Mouse (Mus musculus) neural tube, embryonic 12.5 days (tissue): ENCODE data around the gene Rpl23. TPM values are rescaled to one million over a fixed set of nuclear protein-coding genes. Genes with fewer than 3 reads are reported as not detected.

Experiments used
- ATAC-seq: fragments of 200-750 bp; cut with Nextera tagmentation; 2 replicates; pipeline ENCODE4 v1.8.0; 2017; ENCODE audit warnings: low read depth, mild to moderate bottlenecking, moderate TSS enrichment, moderate library complexity; ENCODE audit not compliant: low FRiP score
- H3K27ac ChIP-seq: fragments of 300-500 bp; sonication (generic); 2 replicates; pipeline ENCODE4 v1.5.1; 2016
- H3K27me3 ChIP-seq: fragments of 300-500 bp; sonication (generic); replicated peaks from 2 replicates; pipeline ENCODE4 v1.6.1; 2016; ENCODE audit warnings: mild to moderate bottlenecking
- H3K36me3 ChIP-seq: fragments of 300-500 bp; sonication (generic); 2 replicates; pipeline ENCODE4 v1.6.1; 2016; ENCODE audit warnings: mild to moderate bottlenecking
- H3K4me1 ChIP-seq: fragments of 300-500 bp; sonication (generic); 2 replicates; pipeline ENCODE4 v1.6.1; 2016
- H3K4me2 ChIP-seq: fragments of 300-500 bp; sonication (generic); replicated peaks from 2 replicates; pipeline ENCODE4 v1.6.1; 2016; ENCODE audit warnings: mild to moderate bottlenecking
- H3K4me3 ChIP-seq: fragments of 300-500 bp; sonication (generic); 2 replicates; pipeline ENCODE4 v1.5.1; 2016
- H3K9ac ChIP-seq: fragments of 300-500 bp; sonication (generic); 2 replicates; pipeline ENCODE4 v1.6.1; 2016; ENCODE audit warnings: mild to moderate bottlenecking
- H3K9me3 ChIP-seq: fragments of 300-500 bp; sonication (generic); 2 replicates; pipeline ENCODE4 v1.6.1; 2016; ENCODE audit warnings: mild to moderate bottlenecking
- WGBS: fragments of 180-500 bp; shearing (Covaris S2); methylation state at CpG from one replicate; pipeline ENCODE4 v1.1.7; 2016; 5-methylcytosine and 5-hydroxymethylcytosine counted together
- polyA plus RNA-seq: library from polyadenylated mRNA; unstranded; fragments of >200 nt; fragmentation: Nextera tagmentation; extraction: Ambion mirVana; gene quantifications from 2 replicates; pipeline ENCODE4 v1.2.1, GENCODE M21; 2016

Rpl23 gene
- 369 and 383 TPM in 2 replicates for polyA plus RNA-seq

GRCm38 (mm10) chr11:97781832-97782563, at the start of gene Rpl23:
Rpl23 (minus strand) TSS chr11:97782437.
- H3K9ac ChIP-seq, result peak within 1 kb of the TSS; percentile 95
- under 1% methylated on average over 67 of the region's 67 CpGs for WGBS
- no peaks in the 10 kb centered on the region for H3K9me3 ChIP-seq
- peaks cover 38% of the 10 kb centered on the region for H3K36me3 ChIP-seq
- peak; percentile 94 for ATAC-seq
- H3K27me3 ChIP-seq, result no peaks in the 10 kb centered on the region
- H3K4me2 ChIP-seq, result peak within 1 kb of the TSS; percentile 77
- peaks cover 18% of the 10 kb centered on the region for H3K4me1 ChIP-seq
- peak within 1 kb of the TSS; percentile 80 for H3K27ac ChIP-seq
- peak within 1 kb of the TSS; percentile 71 for H3K4me3 ChIP-seq

- Histone ChIP-seq H3K27me3 (no peaks in the 10 kb centered on the region), H3K9ac (no peak overlapping the region), H3K4me3 (no peak overlapping the region), H3K4me2 (no peak overlapping the region), H3K9me3 (no peaks in the 10 kb centered on the region), H3K4me1 (no peaks in the 10 kb centered on the region), H3K27ac (no peak overlapping the region), H3K36me3 (peaks cover 62% of the 10 kb centered on the region)
- 74% methylated on average over 11 of the region's 11 CpGs for WGBS
- ATAC-seq, result no peak
Measured at GRCm38 (mm10) chr11:97832001-97832400, 49.8 kb upstream of the Rpl23 start.

GRCm38 (mm10) chr11:97830501-97830900, 48.3 kb upstream of the Rpl23 start:
- H3K9ac ChIP-seq, result no peak overlapping the region
- H3K4me2 ChIP-seq, result no peak overlapping the region
- no peak overlapping the region for H3K27ac ChIP-seq
- 87% methylated on average over 6 of the region's 6 CpGs for WGBS
- H3K36me3 ChIP-seq, result peaks cover 63% of the 10 kb centered on the region
- H3K4me3 ChIP-seq, result no peak overlapping the region
- ATAC-seq, result no peak
- H3K4me1 ChIP-seq, result no peaks in the 10 kb centered on the region
- H3K27me3 ChIP-seq, result no peaks in the 10 kb centered on the region
- H3K9me3 ChIP-seq, result no peaks in the 10 kb centered on the region

- H3K9me3 ChIP-seq, result no peaks in the 10 kb centered on the region
- H3K36me3 ChIP-seq, result peaks cover 63% of the 10 kb centered on the region
- H3K4me1 ChIP-seq, result peaks cover 3% of the 10 kb centered on the region; the same call in 1 of the 2 replicates
- no peak overlapping the region for H3K9ac ChIP-seq
- WGBS, result 79% methylated on average over 12 of the region's 12 CpGs
- ATAC-seq, result no peak
- no peak overlapping the region for H3K4me3 ChIP-seq
- no peak overlapping the region; the same call in 1 of the 2 replicates for H3K27ac ChIP-seq
- H3K27me3 ChIP-seq, result no peaks in the 10 kb centered on the region
- H3K4me2 ChIP-seq, result no peak overlapping the region
Measured at GRCm38 (mm10) chr11:97829913-97830476, 47.8 kb upstream of the Rpl23 start.

- WGBS, result 96% methylated on average over 7 of the region's 7 CpGs
- peaks cover 3% of the 10 kb centered on the region; the same call in 1 of the 2 replicates for H3K4me1 ChIP-seq
- no peak overlapping the region for H3K4me2 ChIP-seq
- ATAC-seq, result no peak
- H3K36me3 ChIP-seq, result peaks cover 63% of the 10 kb centered on the region
- H3K27me3 ChIP-seq, result no peaks in the 10 kb centered on the region
- H3K27ac ChIP-seq, result no peak overlapping the region
- H3K9ac ChIP-seq, result no peak overlapping the region
- no peaks in the 10 kb centered on the region for H3K9me3 ChIP-seq
- H3K4me3 ChIP-seq, result no peak overlapping the region
Measured at GRCm38 (mm10) chr11:97829365-97829764, 47.1 kb upstream of the Rpl23 start.

- Histone ChIP-seq H3K9me3 (no peaks in the 10 kb centered on the region), H3K36me3 (peaks cover 58% of the 10 kb centered on the region), H3K4me3 (no peak overlapping the region), H3K27ac (no peak overlapping the region), H3K4me1 (peaks cover 3% of the 10 kb centered on the region; the same call in 1 of the 2 replicates), H3K27me3 (no peaks in the 10 kb centered on the region), H3K4me2 (no peak overlapping the region), H3K9ac (no peak overlapping the region)
- ATAC-seq, result no peak
- 91% methylated on average over 6 of the region's 6 CpGs for WGBS
Measured at GRCm38 (mm10) chr11:97827654-97828053, 45.4 kb upstream of the Rpl23 start.

- Histone ChIP-seq H3K4me1 (peaks cover 3% of the 10 kb centered on the region; the same call in 1 of the 2 replicates), H3K27ac (no peak overlapping the region)
- 82% methylated on average over 7 of the region's 7 CpGs for WGBS
Measured at GRCm38 (mm10) chr11:97826414-97826813, 44.2 kb upstream of the Rpl23 start.

GRCm38 (mm10) chr11:97825971-97826370, 43.7 kb upstream of the Rpl23 start:
- WGBS, result 87% methylated on average over 9 of the region's 9 CpGs
- no peak overlapping the region for H3K27ac ChIP-seq
- peaks cover 3% of the 10 kb centered on the region; the same call in 1 of the 2 replicates for H3K4me1 ChIP-seq
- H3K4me2 ChIP-seq, result no peak overlapping the region
- H3K9me3 ChIP-seq, result no peaks in the 10 kb centered on the region
- H3K4me3 ChIP-seq, result no peak overlapping the region
- no peaks in the 10 kb centered on the region for H3K27me3 ChIP-seq
- H3K36me3 ChIP-seq, result peaks cover 65% of the 10 kb centered on the region
- H3K9ac ChIP-seq, result no peak overlapping the region
- no peak for ATAC-seq

More at GRCm38 (mm10) chr11:97826414-97826813, 44.2 kb upstream of the Rpl23 start:
- Histone ChIP-seq H3K4me3 (no peak overlapping the region), H3K4me2 (no peak overlapping the region), H3K9me3 (no peaks in the 10 kb centered on the region), H3K27me3 (no peaks in the 10 kb centered on the region), H3K36me3 (peaks cover 61% of the 10 kb centered on the region), H3K9ac (no peak overlapping the region)
- ATAC-seq, result no peak

GRCm38 (mm10) chr11:97825295-97825694, 43.1 kb upstream of the Rpl23 start:
- Histone ChIP-seq H3K27ac (no peak overlapping the region), H3K27me3 (no peaks in the 10 kb centered on the region), H3K36me3 (peaks cover 65% of the 10 kb centered on the region), H3K9me3 (no peaks in the 10 kb centered on the region), H3K4me3 (no peak overlapping the region), H3K9ac (no peak overlapping the region), H3K4me2 (no peak overlapping the region), H3K4me1 (peaks cover 3% of the 10 kb centered on the region; the same call in 1 of the 2 replicates)
- 86% methylated on average over 10 of the region's 10 CpGs for WGBS
- no peak for ATAC-seq

- Histone ChIP-seq H3K4me2 (no peak overlapping the region), H3K9me3 (no peaks in the 10 kb centered on the region), H3K27me3 (no peaks in the 10 kb centered on the region), H3K27ac (no peak overlapping the region), H3K4me1 (peaks cover 3% of the 10 kb centered on the region; the same call in 1 of the 2 replicates), H3K4me3 (no peak overlapping the region), H3K36me3 (peaks cover 64% of the 10 kb centered on the region), H3K9ac (no peak overlapping the region)
- WGBS, result 80% methylated on average over 6 of the region's 6 CpGs
- no peak for ATAC-seq
Measured at GRCm38 (mm10) chr11:97824895-97825294, 42.7 kb upstream of the Rpl23 start.

GRCm38 (mm10) chr11:97824168-97824567, 41.9 kb upstream of the Rpl23 start:
- H3K27me3 ChIP-seq, result no peaks in the 10 kb centered on the region
- H3K9ac ChIP-seq, result no peak overlapping the region
- no peaks in the 10 kb centered on the region for H3K9me3 ChIP-seq
- peaks cover 3% of the 10 kb centered on the region for H3K4me1 ChIP-seq
- H3K36me3 ChIP-seq, result peaks cover 62% of the 10 kb centered on the region
- no peak overlapping the region for H3K27ac ChIP-seq
- ATAC-seq, result no peak
- H3K4me2 ChIP-seq, result no peak overlapping the region
- 94% methylated on average over 11 of the region's 11 CpGs for WGBS
- H3K4me3 ChIP-seq, result no peak overlapping the region

GRCm38 (mm10) chr11:97822840-97823603, 40.8 kb upstream of the Rpl23 start:
- Histone ChIP-seq H3K27me3 (no peaks in the 10 kb centered on the region), H3K27ac (no peak overlapping the region), H3K4me1 (peaks cover 12% of the 10 kb centered on the region), H3K9me3 (no peaks in the 10 kb centered on the region), H3K4me2 (no peak overlapping the region), H3K36me3 (peaks cover 60% of the 10 kb centered on the region), H3K9ac (no peak overlapping the region), H3K4me3 (no peak overlapping the region)
- no peak for ATAC-seq
- 78% methylated on average over 20 of the region's 20 CpGs for WGBS
